Mouse (Mus musculus) heart, adult 8-10 months (tissue): ENCODE measurements around the gene Teddm1a. TPM values are rescaled to one million over a fixed set of nuclear protein-coding genes. Genes with fewer than 3 reads are reported as not detected.
A peak's percentile ranks its signal among the peaks of the same experiment; 100 is the strongest.

Source experiments
- microRNA-seq: library from miRNA; unstranded; fragments of <30 nt; microRNA quantifications from one replicate; pipeline ENCODE4 v1.2.0, GENCODE M21; 2022
- total RNA-seq, 4 experiments: library from RNA; stranded (reverse); gene quantifications; 2 replicates each; pipeline ENCODE4 v1.2.4; 2022

Gene Teddm1a
- total RNA-seq, 4 experiments from 2014 or later: not detected

Small RNA genes lying within 50 kb of the gene (microRNA-seq; reads per million reads assigned to microRNA genes)
- gene Mir8114: 19.6 reads per million, percentile 35 among the genes with 10 or more reads in this experiment

Other genes starting within 250 kb of the Teddm1a start
- gene Rgs8, start 238.7 kb upstream of the Teddm1a start, total RNA-seq: not detected
- 1 to 10 TPM; 1.2 to 2.6 (median 2.0) TPM for gene Rgs16, start 151.4 kb upstream of the Teddm1a start, total RNA-seq
- gene Rnasel, start 142.3 kb upstream of the Teddm1a start, total RNA-seq: 1 to 10 TPM; 3.8 to 4.4 (median 3.9) TPM
- not detected for gene Rgsl1, start 47.6 kb upstream of the Teddm1a start, total RNA-seq
- gene Teddm1b, start 17.4 kb upstream of the Teddm1a start, total RNA-seq: not detected
- 100 to 1,000 TPM; 505 to 758 (median 680) TPM for gene Glul, start 8.2 kb downstream of the Teddm1a start, total RNA-seq
- gene Teddm2, start 8.5 kb downstream of the Teddm1a start, total RNA-seq: 1 to 10 TPM in 2 of 4 experiments, under 1 TPM in 2; 0.78 to 1.1 (median 0.91) TPM